Mouse (Mus musculus): ENCODE results near the gene Zfp12. TPM values are rescaled to one million over a fixed set of nuclear protein-coding genes. Genes with fewer than 3 reads are reported as not detected.

The Zfp12 gene
- polyA plus RNA-seq, 1 experiment from 2014 or later = 2.0 TPM

- no peaks in the 10 kb centered on the region; the same call in none of the 2 replicates for H3K4me1 ChIP-seq (ENCODE audit: control insufficient read depth, low read depth, low read length)
- H3K9ac ChIP-seq (ENCODE audit: low read depth, low read length) = no peak overlapping the region
- H3K9me3 ChIP-seq (replicated peaks; ENCODE audit: control insufficient read depth, low read length) = no peaks in the 10 kb centered on the region
- no peaks in the 10 kb centered on the region for H3K36me3 ChIP-seq (ENCODE audit: control insufficient read depth, insufficient read depth)
- no peak overlapping the region for H3K4me3 ChIP-seq (ENCODE audit: low read depth, low read length)
- H3K27ac ChIP-seq (ENCODE audit: low read length) = no peak overlapping the region
- H3K4me2 ChIP-seq (ENCODE audit: low read depth, low read length) = no peak overlapping the region
- no peak for ATAC-seq (ENCODE audit: low read depth)
- H3K27me3 ChIP-seq (ENCODE audit: control insufficient read depth, insufficient read depth, low read depth, low read length) = peaks cover 3% of the 10 kb centered on the region; the same call in 1 of the 2 replicates
- 55% methylated on average over 6 of the region's 6 CpGs for whole genome bisulfite sequencing (ENCODE audit: insufficient replicate concordance)
These were observed 36.7 kb downstream of the Zfp12 start for GRCm38 (mm10) chr5:143271642-143272041.

- no peaks in the 10 kb centered on the region for H3K36me3 ChIP-seq (ENCODE audit: control insufficient read depth, insufficient read depth)
- H3K4me1 ChIP-seq (ENCODE audit: control insufficient read depth, low read depth, low read length) = no peaks in the 10 kb centered on the region; the same call in none of the 2 replicates
- no peaks in the 10 kb centered on the region for H3K9me3 ChIP-seq (replicated peaks; ENCODE audit: control insufficient read depth, low read length)
- H3K4me2 ChIP-seq (ENCODE audit: low read depth, low read length) = no peak overlapping the region
- H3K27ac ChIP-seq (ENCODE audit: low read length) = no peak overlapping the region
- peaks cover 6% of the 10 kb centered on the region; the same call in 1 of the 2 replicates for H3K27me3 ChIP-seq (ENCODE audit: control insufficient read depth, insufficient read depth, low read depth, low read length)
- 46% methylated on average over 3 of the region's 3 CpGs for WGBS (ENCODE audit: insufficient replicate concordance)
- no peak overlapping the region for H3K4me3 ChIP-seq (ENCODE audit: low read depth, low read length)
- ATAC-seq (ENCODE audit: low read depth) = no peak
- no peak overlapping the region for H3K9ac ChIP-seq (ENCODE audit: low read depth, low read length)
These were observed 37.1 kb downstream of the Zfp12 start for GRCm38 (mm10) chr5:143272108-143272507.

- H3K4me2 ChIP-seq (ENCODE audit: low read depth, low read length) = no peak overlapping the region
- WGBS (ENCODE audit: insufficient replicate concordance) = 66% methylated on average over 16 of the region's 16 CpGs
- no peak overlapping the region for H3K9ac ChIP-seq (ENCODE audit: low read depth, low read length)
- no peak overlapping the region for H3K27ac ChIP-seq (ENCODE audit: low read length)
- no peaks in the 10 kb centered on the region for H3K36me3 ChIP-seq (ENCODE audit: control insufficient read depth, insufficient read depth)
- H3K9me3 ChIP-seq (replicated peaks; ENCODE audit: control insufficient read depth, low read length) = no peaks in the 10 kb centered on the region
- H3K27me3 ChIP-seq (ENCODE audit: control insufficient read depth, insufficient read depth, low read depth, low read length) = peaks cover 6% of the 10 kb centered on the region
- 0 out of 2 replicates have a peak, but pooled peaks have one; percentile 51 for ATAC-seq (ENCODE audit: low read depth)
- H3K4me1 ChIP-seq (ENCODE audit: control insufficient read depth, low read depth, low read length) = no peaks in the 10 kb centered on the region; the same call in none of the 2 replicates
- no peak overlapping the region for H3K4me3 ChIP-seq (ENCODE audit: low read depth, low read length)
These were observed 37.8 kb downstream of the Zfp12 start for GRCm38 (mm10) chr5:143272540-143273330.

- no peaks in the 10 kb centered on the region for H3K36me3 ChIP-seq (ENCODE audit: control insufficient read depth, insufficient read depth)
- H3K9ac ChIP-seq (ENCODE audit: low read depth, low read length) = no peak overlapping the region
- H3K27ac ChIP-seq (ENCODE audit: low read length) = no peak overlapping the region
- 36% methylated on average over 5 of the region's 5 CpGs for WGBS (ENCODE audit: insufficient replicate concordance)
- no peak overlapping the region for H3K4me2 ChIP-seq (ENCODE audit: low read depth, low read length)
- H3K27me3 ChIP-seq (ENCODE audit: control insufficient read depth, insufficient read depth, low read depth, low read length) = peaks cover 2% of the 10 kb centered on the region
- no peaks in the 10 kb centered on the region for H3K4me1 ChIP-seq (ENCODE audit: control insufficient read depth, low read depth, low read length)
- H3K9me3 ChIP-seq (replicated peaks; ENCODE audit: control insufficient read depth, low read length) = no peaks in the 10 kb centered on the region
- no peak for ATAC-seq (ENCODE audit: low read depth)
- no peak overlapping the region for H3K4me3 ChIP-seq (ENCODE audit: low read depth, low read length)
These were observed 40.8 kb downstream of the Zfp12 start for GRCm38 (mm10) chr5:143275761-143276160.

- no peak for ATAC-seq (ENCODE audit: low read depth)
- 39% methylated on average over 10 of the region's 10 CpGs for whole genome bisulfite sequencing (ENCODE audit: insufficient replicate concordance)
- no peaks in the 10 kb centered on the region for H3K4me1 ChIP-seq (ENCODE audit: control insufficient read depth, low read depth, low read length)
- H3K36me3 ChIP-seq (ENCODE audit: control insufficient read depth, insufficient read depth) = no peaks in the 10 kb centered on the region
- no peaks in the 10 kb centered on the region for H3K9me3 ChIP-seq (replicated peaks; ENCODE audit: control insufficient read depth, low read length)
- no peak overlapping the region for H3K4me3 ChIP-seq (ENCODE audit: low read depth, low read length)
- peaks cover 2% of the 10 kb centered on the region for H3K27me3 ChIP-seq (ENCODE audit: control insufficient read depth, insufficient read depth, low read depth, low read length)
- H3K27ac ChIP-seq (ENCODE audit: low read length) = no peak overlapping the region
- H3K9ac ChIP-seq (ENCODE audit: low read depth, low read length) = no peak overlapping the region
- no peak overlapping the region for H3K4me2 ChIP-seq (ENCODE audit: low read depth, low read length)
These were observed 44.3 kb downstream of the Zfp12 start for GRCm38 (mm10) chr5:143279247-143279646.

- peaks cover 33% of the 10 kb centered on the region for H3K27me3 ChIP-seq (ENCODE audit: control insufficient read depth, insufficient read depth, low read depth, low read length)
These were observed 49.8 kb downstream of the Zfp12 start for GRCm38 (mm10) chr5:143284762-143285161.

GRCm38 (mm10) chr5:143287774-143288328 is 52.9 kb downstream of the Zfp12 start:
- no peaks in the 10 kb centered on the region; the same call in none of the 2 replicates for H3K4me1 ChIP-seq (ENCODE audit: control insufficient read depth, low read depth, low read length)
- peaks cover 51% of the 10 kb centered on the region for H3K27me3 ChIP-seq (ENCODE audit: control insufficient read depth, insufficient read depth, low read depth, low read length)
- no peak overlapping the region for H3K27ac ChIP-seq (ENCODE audit: low read length)
- no peaks in the 10 kb centered on the region for H3K9me3 ChIP-seq (replicated peaks; ENCODE audit: control insufficient read depth, low read length)
- 0 out of 2 replicates have a peak, but pooled peaks have one; percentile 32 for ATAC-seq (ENCODE audit: low read depth)
- no peaks in the 10 kb centered on the region for H3K36me3 ChIP-seq (ENCODE audit: control insufficient read depth, insufficient read depth)
- no peak overlapping the region for H3K9ac ChIP-seq (ENCODE audit: low read depth, low read length)
- WGBS (ENCODE audit: insufficient replicate concordance) = 2% methylated on average over 48 of the region's 48 CpGs
- peak overlapping the region; percentile 33 for H3K4me3 ChIP-seq (ENCODE audit: low read depth, low read length)
- H3K4me2 ChIP-seq (ENCODE audit: low read depth, low read length) = peak overlapping the region; percentile 51

More at GRCm38 (mm10) chr5:143284762-143285161, 49.8 kb downstream of the Zfp12 start:
- no peak for ATAC-seq (ENCODE audit: low read depth)
- Histone ChIP-seq H3K27ac (ENCODE audit: low read length) (no peak overlapping the region), H3K9me3 (replicated peaks; ENCODE audit: control insufficient read depth, low read length) (no peaks in the 10 kb centered on the region), H3K4me3 (ENCODE audit: low read depth, low read length) (no peak overlapping the region), H3K36me3 (ENCODE audit: control insufficient read depth, insufficient read depth) (no peaks in the 10 kb centered on the region), H3K4me2 (ENCODE audit: low read depth, low read length) (no peak overlapping the region), H3K9ac (ENCODE audit: low read depth, low read length) (no peak overlapping the region), H3K4me1 (ENCODE audit: control insufficient read depth, low read depth, low read length) (no peaks in the 10 kb centered on the region; the same call in none of the 2 replicates)
- 36% methylated on average over 6 of the region's 6 CpGs for WGBS (ENCODE audit: insufficient replicate concordance)

GRCm38 (mm10) chr5:143288378-143288911 is 53.5 kb downstream of the Zfp12 start:
- 14% methylated on average over 9 of the region's 9 CpGs for WGBS (ENCODE audit: insufficient replicate concordance)
- peak overlapping the region; percentile 51 for H3K4me2 ChIP-seq (ENCODE audit: low read depth, low read length)
- peak overlapping the region; percentile 33 for H3K4me3 ChIP-seq (ENCODE audit: low read depth, low read length)
- H3K27me3 ChIP-seq (ENCODE audit: control insufficient read depth, insufficient read depth, low read depth, low read length) = peaks cover 57% of the 10 kb centered on the region
- no peaks in the 10 kb centered on the region for H3K9me3 ChIP-seq (replicated peaks; ENCODE audit: control insufficient read depth, low read length)
- no peak overlapping the region for H3K27ac ChIP-seq (ENCODE audit: low read length)
- ATAC-seq (ENCODE audit: low read depth) = no peak
- H3K36me3 ChIP-seq (ENCODE audit: control insufficient read depth, insufficient read depth) = no peaks in the 10 kb centered on the region
- H3K9ac ChIP-seq (ENCODE audit: low read depth, low read length) = no peak overlapping the region
- no peaks in the 10 kb centered on the region; the same call in none of the 2 replicates for H3K4me1 ChIP-seq (ENCODE audit: control insufficient read depth, low read depth, low read length)

GRCm38 (mm10) chr5:143289299-143289698 is 54.3 kb downstream of the Zfp12 start:
- Histone ChIP-seq H3K4me3 (ENCODE audit: low read depth, low read length) (no peak overlapping the region), H3K36me3 (ENCODE audit: control insufficient read depth, insufficient read depth) (no peaks in the 10 kb centered on the region), H3K9ac (ENCODE audit: low read depth, low read length) (no peak overlapping the region), H3K9me3 (replicated peaks; ENCODE audit: control insufficient read depth, low read length) (no peaks in the 10 kb centered on the region), H3K4me1 (ENCODE audit: control insufficient read depth, low read depth, low read length) (no peaks in the 10 kb centered on the region; the same call in none of the 2 replicates), H3K27me3 (ENCODE audit: control insufficient read depth, insufficient read depth, low read depth, low read length) (peaks cover 65% of the 10 kb centered on the region), H3K4me2 (ENCODE audit: low read depth, low read length) (no peak overlapping the region), H3K27ac (ENCODE audit: low read length) (no peak overlapping the region)
- no peak for ATAC-seq (ENCODE audit: low read depth)
- WGBS (ENCODE audit: insufficient replicate concordance) = 62% methylated on average over 9 of the region's 9 CpGs

Data from liver, embryonic 16.5 days (tissue).